Mouse (Mus musculus) megakaryocyte, embryonic 14.5 days (primary cell): ENCODE results near the gene Cbx7.

ENCODE experiments used
- FLI1 ChIP-seq: IDR thresholded peaks from 2 replicates; pipeline ENCODE4 v1.6.1; 2012; ENCODE audit warnings: low read length, inconsistent platforms, mixed read lengths
- GATA1 ChIP-seq: IDR thresholded peaks from 3 replicates; pipeline ENCODE4 v1.6.1; 2012; ENCODE audit warnings: mixed read lengths, low read length, inconsistent platforms, borderline replicate concordance

DNA sequence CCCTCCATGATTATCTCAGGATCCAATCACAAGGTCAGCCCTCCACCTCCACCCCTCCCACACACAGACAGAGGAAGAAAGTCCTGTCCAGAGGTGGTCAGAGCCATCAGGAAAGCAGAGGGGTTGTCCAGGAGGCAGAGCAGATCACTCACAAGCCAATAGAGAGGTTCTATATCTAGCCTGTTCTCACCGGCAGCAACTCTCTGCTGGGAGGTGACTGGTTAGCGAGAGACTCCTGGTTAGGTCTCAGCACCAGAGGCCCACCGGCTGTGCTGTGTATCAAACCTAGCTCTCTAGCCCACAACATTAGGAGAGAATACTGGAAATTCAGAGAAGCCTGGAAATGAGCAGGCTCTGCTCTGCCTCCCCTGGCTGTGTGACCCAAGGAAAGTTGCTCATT is 41.2 kb downstream of the Cbx7 start:
- TF ChIP-seq GATA1 (no peak), FLI1 (no peak)
